Mouse (Mus musculus) lung, embryonic 14.5 days (tissue): ENCODE measurements around the gene Ttc7b. TPM values are rescaled to one million over a fixed set of nuclear protein-coding genes. Genes with fewer than 3 reads are reported as not detected.

Source experiments
- ATAC-seq: fragments of 200-750 bp; cut with Nextera tagmentation; 2 replicates; pipeline ENCODE4 v1.8.0; 2017; ENCODE audit warnings: mild to moderate bottlenecking, moderate TSS enrichment, moderate library complexity; ENCODE audit not compliant: insufficient read depth
- DNase-seq: peaks from one replicate; pipeline ENCODE4 v3.0.0-alpha.2; 2015
- H3K27ac ChIP-seq: fragments of 300-500 bp; sonication (generic); 2 replicates; pipeline ENCODE4 v1.5.1; 2014; ENCODE audit warnings: low read depth, mild to moderate bottlenecking, moderate library complexity
- H3K27me3 ChIP-seq: fragments of 300-500 bp; sonication (generic); 2 replicates; pipeline ENCODE4 v1.6.1; 2014; ENCODE audit warnings: low read length, control low read depth; ENCODE audit not compliant: insufficient read depth
- H3K36me3 ChIP-seq: fragments of 300-500 bp; sonication (generic); 2 replicates; pipeline ENCODE4 v1.6.1; 2014; ENCODE audit warnings: control low read depth; ENCODE audit not compliant: insufficient read depth
- H3K4me1 ChIP-seq: fragments of 300-500 bp; sonication (generic); 2 replicates; pipeline ENCODE4 v1.6.1; 2014; ENCODE audit warnings: antibody characterized with exemption, control low read depth; ENCODE audit not compliant: insufficient read depth
- H3K4me2 ChIP-seq: fragments of 300-500 bp; sonication (generic); 2 replicates; pipeline ENCODE4 v1.6.1; 2014; ENCODE audit warnings: mild to moderate bottlenecking
- H3K4me3 ChIP-seq: fragments of 300-500 bp; sonication (generic); 2 replicates; pipeline ENCODE4 v1.5.1; 2014; ENCODE audit warnings: low read depth, low read length
- H3K9ac ChIP-seq: fragments of 300-500 bp; sonication (generic); 2 replicates; pipeline ENCODE4 v1.6.1; 2014
- H3K9me3 ChIP-seq: fragments of 300-500 bp; sonication (generic); 2 replicates; pipeline ENCODE4 v1.6.1; 2016; ENCODE audit warnings: low read depth, low read length, control low read depth
- CTCF ChIP-seq: IDR thresholded peaks from 2 replicates; pipeline ENCODE4 v1.5.1; 2016; ENCODE audit warnings: antibody characterized with exemption, low read depth
- WGBS: fragments of 180-500 bp; shearing (Covaris S2); extraction: QIAGEN DNeasy Blood & Tissue Kit; methylation state at CpG from one replicate; pipeline ENCODE4 v1.1.7; 2014; 5-methylcytosine and 5-hydroxymethylcytosine counted together
- polyA plus RNA-seq: library from polyadenylated mRNA; unstranded; fragments of >200 nt; fragmentation: Nextera tagmentation; extraction: Ambion mirVana; gene quantifications from 2 replicates; pipeline ENCODE4 v1.2.1, GENCODE M21; 2014

Ttc7b gene
- polyA plus RNA-seq, 1 experiment from 2014 or later: 8.1 TPM

- H3K4me1 ChIP-seq: peaks cover 8% of the 10 kb centered on the region; the same call in 1 of the 2 replicates
- WGBS: 60% methylated on average over 1 of the region's 1 CpGs
Observed at GRCm38 (mm10) chr12:100514611-100515010, 6.0 kb downstream of the Ttc7b start.

GRCm38 (mm10) chr12:100513131-100513530 lies 7.5 kb downstream of the Ttc7b start:
- ATAC-seq (no peak), DNase-seq (no peak)
- no peak overlapping the region for H3K4me2 ChIP-seq
- H3K36me3 ChIP-seq: 0 out of 2 replicates have a peak, but pooled peaks cover 8% of the 10 kb centered on the region
- no peak for TF ChIP-seq CTCF
- H3K9me3 ChIP-seq: no peaks in the 10 kb centered on the region
- 83% methylated on average over 5 of the region's 5 CpGs for WGBS
- no peaks in the 10 kb centered on the region for H3K4me1 ChIP-seq
- H3K27ac ChIP-seq: no peak overlapping the region
- no peaks in the 10 kb centered on the region for H3K27me3 ChIP-seq
- no peak overlapping the region for H3K9ac ChIP-seq
- H3K4me3 ChIP-seq: no peak overlapping the region

More at GRCm38 (mm10) chr12:100514611-100515010, 6.0 kb downstream of the Ttc7b start:
- DNase-seq: no peak
- Histone ChIP-seq H3K9me3 (no peaks in the 10 kb centered on the region), H3K9ac (no peak overlapping the region), H3K27me3 (no peaks in the 10 kb centered on the region), H3K4me2 (no peak overlapping the region), H3K27ac (no peak overlapping the region), H3K4me3 (no peak overlapping the region), H3K36me3 (0 out of 2 replicates have a peak, but pooled peaks cover 8% of the 10 kb centered on the region)
- no peak for ATAC-seq
- no peak for TF ChIP-seq CTCF

GRCm38 (mm10) chr12:100512641-100513040 lies 8.0 kb downstream of the Ttc7b start:
- H3K4me3 ChIP-seq: no peak overlapping the region
- no peaks in the 10 kb centered on the region for H3K9me3 ChIP-seq
- no peak overlapping the region for H3K9ac ChIP-seq
- ATAC-seq (no peak), DNase-seq (no peak)
- H3K27me3 ChIP-seq: no peaks in the 10 kb centered on the region
- no peak for TF ChIP-seq CTCF
- no peaks in the 10 kb centered on the region for H3K4me1 ChIP-seq
- H3K27ac ChIP-seq: no peak overlapping the region
- 0 out of 2 replicates have a peak, but pooled peaks cover 8% of the 10 kb centered on the region for H3K36me3 ChIP-seq
- WGBS: 74% methylated on average over 9 of the region's 9 CpGs
- H3K4me2 ChIP-seq: no peak overlapping the region

GRCm38 (mm10) chr12:100509615-100510282 lies 10.9 kb downstream of the Ttc7b start:
- ATAC-seq: no peak

GRCm38 (mm10) chr12:100508668-100509067 lies 12.0 kb downstream of the Ttc7b start:
- Histone ChIP-seq H3K36me3 (0 out of 2 replicates have a peak, but pooled peaks cover 10% of the 10 kb centered on the region), H3K4me3 (no peak overlapping the region), H3K9me3 (no peaks in the 10 kb centered on the region), H3K4me2 (no peak overlapping the region), H3K27me3 (no peaks in the 10 kb centered on the region), H3K27ac (no peak overlapping the region), H3K4me1 (no peaks in the 10 kb centered on the region), H3K9ac (no peak overlapping the region)
- ATAC-seq (no peak), DNase-seq (no peak)
- WGBS: 72% methylated on average over 5 of the region's 5 CpGs
- TF ChIP-seq CTCF: no peak

More at GRCm38 (mm10) chr12:100509615-100510282, 10.9 kb downstream of the Ttc7b start:
- DNase-seq: no peak
- no peaks in the 10 kb centered on the region for H3K4me1 ChIP-seq
- H3K27ac ChIP-seq: no peak overlapping the region
- no peaks in the 10 kb centered on the region for H3K27me3 ChIP-seq
- no peak overlapping the region for H3K4me2 ChIP-seq
- 0 out of 2 replicates have a peak, but pooled peaks cover 10% of the 10 kb centered on the region for H3K36me3 ChIP-seq
- H3K9me3 ChIP-seq: no peaks in the 10 kb centered on the region
- TF ChIP-seq CTCF: no peak
- no peak overlapping the region for H3K9ac ChIP-seq
- 71% methylated on average over 9 of the region's 9 CpGs for WGBS
- no peak overlapping the region for H3K4me3 ChIP-seq

GRCm38 (mm10) chr12:100505484-100505883 lies 15.1 kb downstream of the Ttc7b start:
- no peaks in the 10 kb centered on the region for H3K9me3 ChIP-seq
- ATAC-seq: no peak
- 89% methylated on average over 1 of the region's 1 CpGs for WGBS

GRCm38 (mm10) chr12:100504585-100504984 lies 16.0 kb downstream of the Ttc7b start:
- no peak for ATAC-seq
- Histone ChIP-seq H3K27ac (no peak overlapping the region), H3K4me2 (no peak overlapping the region), H3K36me3 (peaks cover 7% of the 10 kb centered on the region; the same call in 1 of the 2 replicates), H3K27me3 (no peaks in the 10 kb centered on the region), H3K4me3 (no peak overlapping the region), H3K9me3 (no peaks in the 10 kb centered on the region), H3K9ac (no peak overlapping the region), H3K4me1 (no peaks in the 10 kb centered on the region)
- 84% methylated on average over 2 of the region's 2 CpGs for WGBS
- TF ChIP-seq CTCF: no peak
- DNase-seq: no peak

More at GRCm38 (mm10) chr12:100505484-100505883, 15.1 kb downstream of the Ttc7b start:
- no peak for DNase-seq
- Histone ChIP-seq H3K36me3 (0 out of 2 replicates have a peak, but pooled peaks cover 2% of the 10 kb centered on the region), H3K9ac (no peak overlapping the region), H3K4me2 (no peak overlapping the region), H3K27ac (no peak overlapping the region), H3K4me1 (no peaks in the 10 kb centered on the region), H3K27me3 (no peaks in the 10 kb centered on the region), H3K4me3 (no peak overlapping the region)
- TF ChIP-seq CTCF: no peak
